Mouse (Mus musculus): ENCODE measurements at regions not wholly inside any gene's neighbourhood (a gene's known extent, or its start where the extent isn't known, plus 50 kb on each side); places are given as distances from the start of the nearest gene placed in this dataset.

GRCm38 (mm10) chr6:66263918-66264317 lies 271.3 kb upstream of the Mad2l1 start:
- Histone ChIP-seq H3K36me3 (replicated peaks) (no peaks in the 10 kb centered on the region), H3K4me1 (no peaks in the 10 kb centered on the region), H3K9ac (no peak overlapping the region), H3K27me3 (replicated peaks) (no peaks in the 10 kb centered on the region), H3K9me3 (no peaks in the 10 kb centered on the region), H3K4me3 (no peak overlapping the region), H3K4me2 (no peak overlapping the region), H3K27ac (no peak overlapping the region)
- no peak for ATAC-seq (replicated peaks)
- WGBS = 83% methylated on average over 1 of the region's 1 CpGs

- Histone ChIP-seq H3K4me1 (no peaks in the 10 kb centered on the region), H3K4me3 (no peak overlapping the region), H3K36me3 (replicated peaks) (no peaks in the 10 kb centered on the region), H3K27ac (no peak overlapping the region), H3K4me2 (no peak overlapping the region), H3K27me3 (replicated peaks) (no peaks in the 10 kb centered on the region), H3K9ac (no peak overlapping the region), H3K9me3 (no peaks in the 10 kb centered on the region)
- 69% methylated on average over 3 of the region's 3 CpGs for WGBS
- ATAC-seq (replicated peaks) = no peak
These were observed 266.8 kb upstream of the Mad2l1 start for GRCm38 (mm10) chr6:66268427-66268826.

- Histone ChIP-seq H3K27me3 (replicated peaks) (no peaks in the 10 kb centered on the region), H3K4me2 (no peak overlapping the region), H3K36me3 (replicated peaks) (no peaks in the 10 kb centered on the region), H3K9ac (no peak overlapping the region), H3K9me3 (no peaks in the 10 kb centered on the region), H3K27ac (no peak overlapping the region), H3K4me1 (no peaks in the 10 kb centered on the region), H3K4me3 (no peak overlapping the region)
- no peak for ATAC-seq (replicated peaks)
- 88% methylated on average over 6 of the region's 6 CpGs for WGBS
These were observed 263.6 kb upstream of the Mad2l1 start for GRCm38 (mm10) chr6:66271414-66272206.

- no peaks in the 10 kb centered on the region for H3K4me1 ChIP-seq
- WGBS = 90% methylated on average over 2 of the region's 2 CpGs
- ATAC-seq (replicated peaks) = no peak
These were observed 263.0 kb upstream of the Mad2l1 start for GRCm38 (mm10) chr6:66272216-66272615.

GRCm38 (mm10) chr6:66274737-66275136 lies 260.5 kb upstream of the Mad2l1 start:
- Histone ChIP-seq H3K4me3 (no peak overlapping the region), H3K9me3 (no peaks in the 10 kb centered on the region), H3K4me2 (no peak overlapping the region), H3K27me3 (replicated peaks) (no peaks in the 10 kb centered on the region), H3K36me3 (replicated peaks) (no peaks in the 10 kb centered on the region), H3K9ac (no peak overlapping the region), H3K4me1 (no peaks in the 10 kb centered on the region), H3K27ac (no peak overlapping the region)
- WGBS = 94% methylated on average over 4 of the region's 4 CpGs
- no peak for ATAC-seq (replicated peaks)

More at GRCm38 (mm10) chr6:66272216-66272615, 263.0 kb upstream of the Mad2l1 start:
- Histone ChIP-seq H3K36me3 (replicated peaks) (no peaks in the 10 kb centered on the region), H3K27me3 (replicated peaks) (no peaks in the 10 kb centered on the region), H3K9me3 (no peaks in the 10 kb centered on the region), H3K27ac (no peak overlapping the region), H3K4me2 (no peak overlapping the region), H3K4me3 (no peak overlapping the region), H3K9ac (no peak overlapping the region)

GRCm38 (mm10) chr6:66280701-66281100 lies 254.5 kb upstream of the Mad2l1 start:
- Histone ChIP-seq H3K4me3 (no peak overlapping the region), H3K27ac (no peak overlapping the region), H3K9me3 (no peaks in the 10 kb centered on the region), H3K4me2 (no peak overlapping the region), H3K36me3 (replicated peaks) (no peaks in the 10 kb centered on the region), H3K27me3 (replicated peaks) (no peaks in the 10 kb centered on the region), H3K4me1 (no peaks in the 10 kb centered on the region), H3K9ac (no peak overlapping the region)
- 90% methylated on average over 8 of the region's 8 CpGs for WGBS
- ATAC-seq (replicated peaks) = no peak

- H3K9ac ChIP-seq = no peak overlapping the region
- ATAC-seq (replicated peaks) = no peak
- H3K36me3 ChIP-seq (replicated peaks) = no peaks in the 10 kb centered on the region
- no peak overlapping the region for H3K4me3 ChIP-seq
- H3K27me3 ChIP-seq (replicated peaks) = no peaks in the 10 kb centered on the region
- no peaks in the 10 kb centered on the region for H3K4me1 ChIP-seq
- 89% methylated on average over 6 of the region's 6 CpGs for WGBS
- H3K4me2 ChIP-seq = no peak overlapping the region
- H3K9me3 ChIP-seq = no peaks in the 10 kb centered on the region
- no peak overlapping the region for H3K27ac ChIP-seq
These were observed 252.5 kb upstream of the Mad2l1 start for GRCm38 (mm10) chr6:66282566-66283115.

- WGBS = 90% methylated on average over 4 of the region's 4 CpGs
- H3K4me3 ChIP-seq = no peak overlapping the region
- no peak for ATAC-seq (replicated peaks)
- H3K27me3 ChIP-seq (replicated peaks) = no peaks in the 10 kb centered on the region
- no peaks in the 10 kb centered on the region for H3K4me1 ChIP-seq
- H3K9ac ChIP-seq = no peak overlapping the region
- H3K36me3 ChIP-seq (replicated peaks) = no peaks in the 10 kb centered on the region
- H3K9me3 ChIP-seq = no peaks in the 10 kb centered on the region
- no peak overlapping the region for H3K27ac ChIP-seq
- no peak overlapping the region for H3K4me2 ChIP-seq
These were observed 251.7 kb upstream of the Mad2l1 start for GRCm38 (mm10) chr6:66283521-66283920.

- Histone ChIP-seq H3K27me3 (replicated peaks) (no peaks in the 10 kb centered on the region), H3K9me3 (no peaks in the 10 kb centered on the region), H3K4me1 (no peaks in the 10 kb centered on the region), H3K4me3 (no peak overlapping the region), H3K4me2 (no peak overlapping the region), H3K27ac (no peak overlapping the region), H3K36me3 (replicated peaks) (no peaks in the 10 kb centered on the region), H3K9ac (no peak overlapping the region)
- no peak for ATAC-seq (replicated peaks)
These were observed 247.6 kb upstream of the Mad2l1 start for GRCm38 (mm10) chr6:66287607-66288006.

- no peak overlapping the region for H3K4me2 ChIP-seq
- 78% methylated on average over 3 of the region's 3 CpGs for WGBS
- H3K4me3 ChIP-seq = no peak overlapping the region
- H3K4me1 ChIP-seq = no peaks in the 10 kb centered on the region
- ATAC-seq (replicated peaks) = no peak
- H3K27me3 ChIP-seq (replicated peaks) = no peaks in the 10 kb centered on the region
- no peak overlapping the region for H3K27ac ChIP-seq
- no peak overlapping the region for H3K9ac ChIP-seq
- H3K36me3 ChIP-seq (replicated peaks) = no peaks in the 10 kb centered on the region
- H3K9me3 ChIP-seq = no peaks in the 10 kb centered on the region
These were observed 246.0 kb upstream of the Mad2l1 start for GRCm38 (mm10) chr6:66289196-66289595.

GRCm38 (mm10) chr6:66291576-66291975 lies 243.6 kb upstream of the Mad2l1 start:
- H3K27ac ChIP-seq = no peak overlapping the region
- H3K9ac ChIP-seq = no peak overlapping the region
- no peaks in the 10 kb centered on the region for H3K27me3 ChIP-seq (replicated peaks)
- no peaks in the 10 kb centered on the region for H3K36me3 ChIP-seq (replicated peaks)
- H3K4me2 ChIP-seq = no peak overlapping the region
- no peaks in the 10 kb centered on the region for H3K4me1 ChIP-seq
- H3K4me3 ChIP-seq = no peak overlapping the region
- 85% methylated on average over 2 of the region's 2 CpGs for WGBS
- no peaks in the 10 kb centered on the region for H3K9me3 ChIP-seq
- ATAC-seq (replicated peaks) = no peak

GRCm38 (mm10) chr6:66298056-66298455 lies 237.1 kb upstream of the Mad2l1 start:
- Histone ChIP-seq H3K4me2 (no peak overlapping the region), H3K4me3 (no peak overlapping the region), H3K9ac (no peak overlapping the region), H3K27ac (no peak overlapping the region), H3K27me3 (replicated peaks) (no peaks in the 10 kb centered on the region), H3K4me1 (no peaks in the 10 kb centered on the region), H3K36me3 (replicated peaks) (no peaks in the 10 kb centered on the region), H3K9me3 (no peaks in the 10 kb centered on the region)
- ATAC-seq (replicated peaks) = no peak
- 71% methylated on average over 4 of the region's 4 CpGs for WGBS

- Histone ChIP-seq H3K27me3 (replicated peaks) (no peaks in the 10 kb centered on the region), H3K4me3 (no peak overlapping the region), H3K36me3 (replicated peaks) (no peaks in the 10 kb centered on the region), H3K27ac (no peak overlapping the region), H3K9ac (no peak overlapping the region), H3K4me1 (no peaks in the 10 kb centered on the region), H3K9me3 (no peaks in the 10 kb centered on the region), H3K4me2 (no peak overlapping the region)
- peak; percentile 75; the same call in 1 of the 2 replicates for ATAC-seq (replicated peaks)
These were observed 235.0 kb upstream of the Mad2l1 start for GRCm38 (mm10) chr6:66300189-66300588.

Data from midbrain, embryonic 15.5 days (tissue).